Mouse (Mus musculus): ENCODE results near the gene F12. TPM values are rescaled to one million over a fixed set of nuclear protein-coding genes. Genes with fewer than 3 reads are reported as not detected.
"Not testable (repeated sequence)": the region's sequence is repeated elsewhere in the genome, so short reads cannot be mapped to it uniquely, and the experiment has no call there.

The F12 gene
- polyA plus RNA-seq, 1 experiment = not detected

GRCm38 (mm10) chr13:55445361-55446091 lies 18.9 kb upstream of the F12 start:
- 0 out of 2 replicates have a peak overlapping the region, but pooled peaks have one; percentile 18 for H3K27ac ChIP-seq (ENCODE audit: insufficient read depth, low read depth, low read length)
- 3% methylated on average over 66 of the region's 66 CpGs for WGBS
- peak; percentile 50; the same call in 1 of the 2 replicates for TF ChIP-seq POLR2A (IDR thresholded peaks at IDR 0.05; ENCODE audit: insufficient read depth, low read depth, low read length)
- no peak for TF ChIP-seq CTCF (IDR thresholded peaks at IDR 0.05; ENCODE audit: insufficient read depth, low read depth, low read length)
- peaks cover 22% of the 10 kb centered on the region for H3K4me1 ChIP-seq (ENCODE audit: control insufficient read depth, insufficient read depth, low read length)
- H3K4me3 ChIP-seq (ENCODE audit: insufficient read depth, low read depth, low read length) = peak overlapping the region; percentile 63

- peak within 1 kb of the TSS; percentile 63 for H3K4me3 ChIP-seq (ENCODE audit: insufficient read depth, low read depth, low read length)
- TF ChIP-seq POLR2A (IDR thresholded peaks at IDR 0.05; ENCODE audit: insufficient read depth, low read depth, low read length) = no peak
- no peak for TF ChIP-seq CTCF (IDR thresholded peaks at IDR 0.05; ENCODE audit: insufficient read depth, low read depth, low read length)
- WGBS = under 1% methylated on average over 35 of the region's 35 CpGs
- H3K27ac ChIP-seq (ENCODE audit: insufficient read depth, low read depth, low read length) = peak within 1 kb of the TSS; percentile 86
- H3K4me1 ChIP-seq (ENCODE audit: control insufficient read depth, insufficient read depth, low read length) = peaks cover 20% of the 10 kb centered on the region
Observed at GRCm38 (mm10) chr13:55444937-55445315, 18.3 kb upstream of the F12 start, which contains the start of gene Grk6. Gene Grk6, plus strand, starts transcription at chr13:55445072.

- Histone ChIP-seq H3K27ac (ENCODE audit: insufficient read depth, low read depth, low read length) (peak overlapping the region; percentile 86), H3K4me3 (ENCODE audit: insufficient read depth, low read depth, low read length) (peak overlapping the region; percentile 63), H3K4me1 (ENCODE audit: control insufficient read depth, insufficient read depth, low read length) (peaks cover 20% of the 10 kb centered on the region)
- TF ChIP-seq POLR2A (IDR thresholded peaks at IDR 0.05; ENCODE audit: insufficient read depth, low read depth, low read length) (peak; percentile 70; the same call in 1 of the 2 replicates), CTCF (IDR thresholded peaks at IDR 0.05; ENCODE audit: insufficient read depth, low read depth, low read length) (no peak)
- under 1% methylated on average over 33 of the region's 33 CpGs for WGBS
Observed at GRCm38 (mm10) chr13:55444286-55444936, 17.8 kb upstream of the F12 start.

- H3K27ac ChIP-seq (ENCODE audit: insufficient read depth, low read depth, low read length) = no peak overlapping the region
- 37% methylated on average over 9 of the region's 9 CpGs for WGBS
- no peak overlapping the region for H3K4me3 ChIP-seq (ENCODE audit: insufficient read depth, low read depth, low read length)
- peaks cover 15% of the 10 kb centered on the region for H3K4me1 ChIP-seq (ENCODE audit: control insufficient read depth, insufficient read depth, low read length)
- TF ChIP-seq POLR2A (IDR thresholded peaks at IDR 0.05; ENCODE audit: insufficient read depth, low read depth, low read length) = no peak
- TF ChIP-seq CTCF (IDR thresholded peaks at IDR 0.05; ENCODE audit: insufficient read depth, low read depth, low read length) = no peak
Observed at GRCm38 (mm10) chr13:55443799-55444285, 17.2 kb upstream of the F12 start.

- not testable (repeated sequence) for H3K4me1 ChIP-seq (ENCODE audit: control insufficient read depth, insufficient read depth, low read length); H3K4me3 ChIP-seq (ENCODE audit: insufficient read depth, low read depth, low read length); H3K27ac ChIP-seq (ENCODE audit: insufficient read depth, low read depth, low read length)
- 88% methylated on average over 15 of the region's 15 CpGs for WGBS
Observed at GRCm38 (mm10) chr13:55437111-55437629, 10.6 kb upstream of the F12 start.

- Histone ChIP-seq H3K27ac (ENCODE audit: insufficient read depth, low read depth, low read length) (no peak overlapping the region), H3K4me1 (ENCODE audit: control insufficient read depth, insufficient read depth, low read length) (no peaks in the 10 kb centered on the region), H3K4me3 (ENCODE audit: insufficient read depth, low read depth, low read length) (no peak overlapping the region)
- WGBS = 75% methylated on average over 10 of the region's 10 CpGs
- TF ChIP-seq CTCF (IDR thresholded peaks at IDR 0.05; ENCODE audit: insufficient read depth, low read depth, low read length) (no peak), POLR2A (IDR thresholded peaks at IDR 0.05; ENCODE audit: insufficient read depth, low read depth, low read length) (no peak)
Observed at GRCm38 (mm10) chr13:55431889-55432685, 5.5 kb upstream of the F12 start.

GRCm38 (mm10) chr13:55430566-55430965 lies 4.0 kb upstream of the F12 start:
- WGBS = 74% methylated on average over 2 of the region's 2 CpGs
- no peak for TF ChIP-seq CTCF (IDR thresholded peaks at IDR 0.05; ENCODE audit: insufficient read depth, low read depth, low read length)
- no peak for TF ChIP-seq POLR2A (IDR thresholded peaks at IDR 0.05; ENCODE audit: insufficient read depth, low read depth, low read length)
- H3K4me1 ChIP-seq (ENCODE audit: control insufficient read depth, insufficient read depth, low read length) = no peaks in the 10 kb centered on the region
- H3K27ac ChIP-seq (ENCODE audit: insufficient read depth, low read depth, low read length) = no peak overlapping the region
- no peak overlapping the region for H3K4me3 ChIP-seq (ENCODE audit: insufficient read depth, low read depth, low read length)

- WGBS = 82% methylated on average over 12 of the region's 12 CpGs
- H3K27ac ChIP-seq (ENCODE audit: insufficient read depth, low read depth, low read length) = no peak overlapping the region
- TF ChIP-seq CTCF (IDR thresholded peaks at IDR 0.05; ENCODE audit: insufficient read depth, low read depth, low read length) (no peak), POLR2A (IDR thresholded peaks at IDR 0.05; ENCODE audit: insufficient read depth, low read depth, low read length) (no peak)
- no peaks in the 10 kb centered on the region for H3K4me1 ChIP-seq (ENCODE audit: control insufficient read depth, insufficient read depth, low read length)
- no peak overlapping the region for H3K4me3 ChIP-seq (ENCODE audit: insufficient read depth, low read depth, low read length)
Observed at GRCm38 (mm10) chr13:55429226-55429888, 2.8 kb upstream of the F12 start.

All from olfactory bulb, adult 2 months (tissue).